Mouse (Mus musculus) midbrain, postnatal 0 days (tissue): Measurements from ENCODE around the gene Gm6588. TPM values are rescaled to one million over a fixed set of nuclear protein-coding genes. Genes with fewer than 3 reads are reported as not detected.

Experiments used
- ATAC-seq: fragments of 200-750 bp; cut with Nextera tagmentation; 2 replicates; pipeline ENCODE4 v1.8.0; 2017; ENCODE audit warnings: moderate number of reproducible peaks, mild to moderate bottlenecking, moderate TSS enrichment, moderate library complexity; ENCODE audit not compliant: low FRiP score
- DNase-seq: peaks from one replicate; pipeline ENCODE4 v3.0.0-alpha.2; 2015; ENCODE audit warnings: low spot score
- H3K27ac ChIP-seq: fragments of 300-500 bp; sonication (generic); 2 replicates; pipeline ENCODE4 v1.5.1; 2014; ENCODE audit warnings: low read depth, mild to moderate bottlenecking, low read length, mixed read lengths
- H3K27me3 ChIP-seq: fragments of 300-500 bp; sonication (generic); 2 replicates; pipeline ENCODE4 v1.6.1; 2014; ENCODE audit warnings: low read length, control low read depth, mixed read lengths; ENCODE audit not compliant: insufficient read depth
- H3K36me3 ChIP-seq: fragments of 300-500 bp; sonication (generic); 2 replicates; pipeline ENCODE4 v1.6.1; 2014; ENCODE audit warnings: low read length, control low read depth, mixed read lengths; ENCODE audit not compliant: insufficient read depth
- H3K4me1 ChIP-seq: fragments of 300-500 bp; sonication (generic); 2 replicates; pipeline ENCODE4 v1.6.1; 2014; ENCODE audit warnings: mild to moderate bottlenecking, control low read depth, antibody characterized with exemption, low read length, mixed read lengths; ENCODE audit not compliant: insufficient read depth
- H3K4me2 ChIP-seq: fragments of 300-500 bp; sonication (generic); 2 replicates; pipeline ENCODE4 v1.6.1; 2014; ENCODE audit warnings: low read depth, mild to moderate bottlenecking, low read length, mixed read lengths; ENCODE audit not compliant: poor library complexity, severe bottlenecking
- H3K4me3 ChIP-seq: fragments of 300-500 bp; sonication (generic); 2 replicates; pipeline ENCODE4 v1.5.1; 2014; ENCODE audit warnings: low read depth, mild to moderate bottlenecking, low read length, moderate library complexity
- H3K9ac ChIP-seq: fragments of 300-500 bp; sonication (generic); replicated peaks from 2 replicates; pipeline ENCODE4 v1.6.1; 2014; ENCODE audit warnings: mild to moderate bottlenecking, low read length, moderate library complexity, mixed read lengths; ENCODE audit not compliant: poor library complexity, severe bottlenecking
- H3K9me3 ChIP-seq: fragments of 300-500 bp; sonication (generic); 2 replicates; pipeline ENCODE4 v1.6.1; 2016; ENCODE audit warnings: low read length, control low read depth
- CTCF ChIP-seq: IDR thresholded peaks from 2 replicates; pipeline ENCODE4 v1.5.1; 2016; ENCODE audit warnings: antibody characterized with exemption, mild to moderate bottlenecking
- WGBS: fragments of 180-500 bp; shearing (Covaris S2); extraction: QIAGEN DNeasy Blood & Tissue Kit; methylation state at CpG from one replicate; pipeline ENCODE4 v1.1.7; 2014; 5-methylcytosine and 5-hydroxymethylcytosine counted together
- polyA plus RNA-seq: library from polyadenylated mRNA; unstranded; fragments of >200 nt; fragmentation: Nextera tagmentation; extraction: Ambion mirVana; gene quantifications from 2 replicates; pipeline ENCODE4 v1.2.1, GENCODE M21; 2015
- total RNA-seq: library from RNA; depleted of rRNA; stranded (reverse); fragments of >200 nt; gene quantifications from 2 replicates; pipeline ENCODE4 v1.2.3, GENCODE M21; 2014; rRNA removed

Gm6588 gene
- not detected in 2 replicates for total RNA-seq
- polyA plus RNA-seq, result 0.29 and 0.39 TPM in 2 replicates

- no peak within 1 kb of the TSS for H3K9ac ChIP-seq
- DNase-seq (no peak), ATAC-seq (no peak)
- H3K4me2 ChIP-seq, result no peak within 1 kb of the TSS
- no peak for TF ChIP-seq CTCF
- WGBS, result 76% methylated on average over 18 of the region's 18 CpGs
- H3K4me3 ChIP-seq, result no peak within 1 kb of the TSS
- H3K27ac ChIP-seq, result no peak within 1 kb of the TSS
- no peaks in the 10 kb centered on the region for H3K4me1 ChIP-seq
- peaks cover 12% of the 10 kb centered on the region for H3K36me3 ChIP-seq
- no peaks in the 10 kb centered on the region for H3K27me3 ChIP-seq
- no peaks in the 10 kb centered on the region for H3K9me3 ChIP-seq
Measured at GRCm38 (mm10) chr5:112448747-112449440, at the start of gene Gm6588. TSS of gene Gm6588 (plus strand) at chr5:112449426.

GRCm38 (mm10) chr5:112402437-112402836, 46.8 kb upstream of the Gm6588 start:
- no peak overlapping the region for H3K9ac ChIP-seq
- no peaks in the 10 kb centered on the region for H3K4me1 ChIP-seq

GRCm38 (mm10) chr5:112406017-112406416, 43.2 kb upstream of the Gm6588 start:
- H3K4me3 ChIP-seq, result no peak overlapping the region
- WGBS, result 54% methylated on average over 3 of the region's 3 CpGs
- H3K9ac ChIP-seq, result no peak overlapping the region
- H3K36me3 ChIP-seq, result no peaks in the 10 kb centered on the region
- H3K4me2 ChIP-seq, result no peak overlapping the region
- H3K27ac ChIP-seq, result no peak overlapping the region
- no peaks in the 10 kb centered on the region for H3K9me3 ChIP-seq
- TF ChIP-seq CTCF, result no peak
- DNase-seq, result no peak
- H3K27me3 ChIP-seq, result no peaks in the 10 kb centered on the region
- ATAC-seq, result no peak
- peaks cover 10% of the 10 kb centered on the region; the same call in 1 of the 2 replicates for H3K4me1 ChIP-seq

More at GRCm38 (mm10) chr5:112402437-112402836, 46.8 kb upstream of the Gm6588 start:
- no peak overlapping the region for H3K4me3 ChIP-seq
- H3K27ac ChIP-seq, result no peak overlapping the region
- H3K9me3 ChIP-seq, result no peaks in the 10 kb centered on the region
- H3K36me3 ChIP-seq, result no peaks in the 10 kb centered on the region
- no peak for TF ChIP-seq CTCF
- no peak overlapping the region for H3K4me2 ChIP-seq
- no peak for DNase-seq
- 59% methylated on average over 3 of the region's 3 CpGs for WGBS
- H3K27me3 ChIP-seq, result no peaks in the 10 kb centered on the region
- ATAC-seq, result no peak

GRCm38 (mm10) chr5:112409274-112409673, 40.0 kb upstream of the Gm6588 start:
- peak overlapping the region; percentile 63 for H3K27ac ChIP-seq
- no peak for ATAC-seq

GRCm38 (mm10) chr5:112411072-112411471, 38.2 kb upstream of the Gm6588 start:
- H3K4me3 ChIP-seq, result no peak overlapping the region
- peaks cover 26% of the 10 kb centered on the region for H3K4me1 ChIP-seq
- ATAC-seq, result no peak
- no peak for DNase-seq
- no peaks in the 10 kb centered on the region for H3K36me3 ChIP-seq
- no peaks in the 10 kb centered on the region for H3K27me3 ChIP-seq
- H3K9ac ChIP-seq, result 0 out of 2 replicates have a peak overlapping the region, but pooled peaks have one; percentile 14
- 8% methylated on average over 11 of the region's 11 CpGs for WGBS
- peak overlapping the region; percentile 35 for H3K4me2 ChIP-seq
- no peak for TF ChIP-seq CTCF
- H3K27ac ChIP-seq, result peak overlapping the region; percentile 83
- H3K9me3 ChIP-seq, result no peaks in the 10 kb centered on the region

More at GRCm38 (mm10) chr5:112409274-112409673, 40.0 kb upstream of the Gm6588 start:
- peaks cover 26% of the 10 kb centered on the region for H3K4me1 ChIP-seq
- peak; percentile 63 for DNase-seq
- no peak overlapping the region for H3K9ac ChIP-seq
- no peaks in the 10 kb centered on the region for H3K36me3 ChIP-seq
- no peak overlapping the region for H3K4me3 ChIP-seq
- WGBS, result 54% methylated on average over 5 of the region's 5 CpGs
- H3K4me2 ChIP-seq, result no peak overlapping the region
- no peaks in the 10 kb centered on the region for H3K27me3 ChIP-seq
- TF ChIP-seq CTCF, result no peak
- H3K9me3 ChIP-seq, result no peaks in the 10 kb centered on the region
